Mouse (Mus musculus) right cerebral cortex, adult 18-20 months (tissue): Measurements from ENCODE around the gene Mapkapk5.

Source experiments
- DNase-seq: peaks from one replicate; pipeline ENCODE4 v3.0.0; 2022; ENCODE audit warnings: mixed read lengths

The Mapkapk5 gene

DNA sequence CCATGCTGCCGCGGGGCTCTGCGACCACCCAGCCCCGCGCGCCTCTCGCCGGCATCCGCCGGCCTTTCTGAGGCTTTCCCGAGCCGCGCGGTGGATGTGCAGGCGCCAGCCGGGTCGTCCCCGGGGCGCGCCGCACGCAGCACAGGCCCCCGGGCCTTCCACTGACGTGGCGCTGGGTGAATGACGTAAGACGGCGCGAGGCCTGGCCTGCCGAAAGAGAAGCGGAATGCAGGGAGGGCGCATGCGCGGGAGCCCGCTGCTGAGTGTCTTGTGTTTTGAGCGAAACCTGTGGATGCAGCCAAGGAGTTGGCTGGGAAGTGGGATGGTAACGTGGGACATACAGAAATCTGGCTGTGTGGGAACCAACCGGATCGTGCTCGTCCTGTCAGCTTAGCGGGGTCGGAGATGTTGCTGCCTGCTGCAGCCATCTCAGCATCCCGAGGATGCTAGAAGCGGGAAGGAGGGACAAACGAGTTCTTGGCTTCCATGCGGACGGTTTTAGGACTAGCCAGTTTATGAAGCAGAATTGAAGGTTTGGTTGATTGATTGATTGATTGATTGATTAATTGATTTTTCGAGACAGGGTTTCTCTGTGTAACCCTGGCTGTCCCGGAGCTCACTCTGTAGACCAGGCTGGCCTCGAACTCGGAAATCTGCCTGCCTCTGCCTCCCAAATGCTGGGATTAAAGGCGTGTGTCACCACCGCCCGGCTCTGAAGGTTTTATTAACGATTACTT, at the start of gene Mapkapk5:
Gene Mapkapk5 (minus strand): TSS at position 113 of the 737 bp plus-strand sequence.
- DNase-seq = peak; percentile 96

GRCm38 (mm10) chr5:121594714-121595313, 49.1 kb upstream of the Mapkapk5 start:
- DNase-seq = no peak

DNA sequence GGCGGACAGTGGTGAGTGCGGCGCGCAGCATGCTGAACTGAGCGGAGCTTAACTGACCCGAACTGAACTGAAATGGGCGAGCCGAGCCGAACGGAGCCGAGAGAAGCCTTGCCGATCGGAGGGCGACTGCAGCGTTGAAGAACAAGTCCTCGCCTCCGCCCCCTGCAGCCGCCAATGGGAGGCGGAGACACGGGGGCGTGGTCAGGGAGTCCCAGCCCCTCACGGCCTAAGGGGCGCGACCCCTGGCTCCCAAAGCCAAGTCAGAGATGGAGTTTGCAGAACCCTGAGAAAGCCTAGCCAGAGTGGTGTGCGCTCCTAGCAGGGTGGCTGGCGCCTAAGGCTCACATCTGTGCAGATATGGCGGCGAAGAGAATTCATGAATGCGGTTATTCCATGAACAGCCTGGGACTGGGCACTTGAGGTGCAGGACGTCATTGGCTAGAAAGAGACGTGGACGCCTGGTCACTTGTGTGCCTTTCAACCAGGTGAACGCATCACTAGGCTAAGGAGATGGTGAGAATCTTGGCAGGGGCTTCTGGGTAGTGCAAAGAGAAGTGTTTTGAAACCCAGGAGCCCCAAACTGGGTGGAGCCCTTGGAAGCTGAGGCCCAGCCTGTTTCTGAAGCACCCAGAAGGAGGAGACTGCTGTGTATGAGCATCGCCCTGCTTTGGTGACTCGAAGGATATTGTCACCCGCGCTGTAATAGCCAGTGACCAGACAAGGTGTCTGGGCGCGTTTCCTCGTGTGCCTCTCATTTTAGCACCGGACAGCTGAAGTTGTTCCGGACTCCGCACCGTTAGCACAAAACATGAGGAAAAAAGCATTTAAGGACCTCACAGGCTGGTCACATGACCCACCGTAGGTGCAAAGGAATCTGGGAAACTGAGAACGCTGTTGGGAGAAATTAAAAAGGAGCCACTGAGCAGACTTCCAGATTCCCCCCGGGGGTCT, 48.0 kb upstream of the Mapkapk5 start, which contains the start of gene Aldh2:
Gene Aldh2 (minus strand): TSS at position 374 of the 951 bp plus-strand sequence.
- peak; percentile 84 for DNase-seq

- no peak for DNase-seq
Observed at GRCm38 (mm10) chr5:121592816-121593407, 47.2 kb upstream of the Mapkapk5 start.

- no peak for DNase-seq
Observed at GRCm38 (mm10) chr5:121592064-121592815, 46.5 kb upstream of the Mapkapk5 start.

DNA sequence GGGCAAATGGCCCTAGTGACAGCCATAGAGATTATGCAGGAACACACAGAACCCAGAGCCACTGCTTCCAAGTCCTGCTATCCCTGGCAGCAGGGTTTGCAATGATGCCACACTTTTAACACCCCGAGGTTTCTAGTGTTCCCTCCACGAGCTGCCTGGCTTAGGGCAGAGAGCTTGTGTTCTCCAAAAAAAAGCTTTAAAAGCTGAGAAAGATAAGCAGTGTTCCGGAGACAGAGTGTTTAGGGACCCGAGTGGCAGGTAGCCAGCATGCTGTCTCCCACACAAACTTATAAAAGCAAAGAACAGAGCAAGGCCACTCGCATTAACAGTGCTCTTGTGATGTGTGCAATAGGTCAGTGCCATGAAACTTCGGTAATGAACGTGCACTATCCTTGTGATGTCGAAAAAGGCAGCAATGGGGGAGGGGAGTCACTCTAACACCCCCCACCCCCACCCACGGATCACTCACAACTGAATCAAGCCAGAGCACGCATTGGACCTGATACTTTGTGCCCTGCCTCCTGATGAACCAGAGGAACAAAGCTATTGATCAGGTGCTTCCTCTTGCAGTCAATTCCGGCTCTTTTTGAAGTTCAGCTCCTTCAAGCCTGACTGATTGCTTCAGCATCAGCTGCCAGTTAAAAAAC, 45.8 kb upstream of the Mapkapk5 start:
- DNase-seq = peak; percentile 19

DNA sequence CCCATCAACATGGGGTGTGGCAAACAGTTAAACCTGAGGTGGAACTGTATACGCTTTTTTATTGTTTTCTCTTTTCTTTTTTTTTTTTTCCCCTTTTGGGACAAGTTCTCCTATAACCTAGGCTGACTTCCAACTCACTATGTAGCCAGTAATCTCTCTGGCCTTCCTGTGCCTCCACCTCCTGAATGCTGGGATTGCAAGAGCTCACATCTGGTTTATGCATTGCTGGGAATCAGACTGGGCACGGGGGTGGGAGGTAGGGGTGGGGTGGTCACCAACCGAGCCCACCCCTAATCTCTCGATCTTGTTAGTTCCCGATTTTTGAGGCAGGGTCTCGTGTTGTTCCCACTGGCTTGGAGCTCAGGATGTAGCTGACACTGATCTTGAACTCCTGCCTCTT, 44.2 kb upstream of the Mapkapk5 start:
- DNase-seq = no peak

DNA sequence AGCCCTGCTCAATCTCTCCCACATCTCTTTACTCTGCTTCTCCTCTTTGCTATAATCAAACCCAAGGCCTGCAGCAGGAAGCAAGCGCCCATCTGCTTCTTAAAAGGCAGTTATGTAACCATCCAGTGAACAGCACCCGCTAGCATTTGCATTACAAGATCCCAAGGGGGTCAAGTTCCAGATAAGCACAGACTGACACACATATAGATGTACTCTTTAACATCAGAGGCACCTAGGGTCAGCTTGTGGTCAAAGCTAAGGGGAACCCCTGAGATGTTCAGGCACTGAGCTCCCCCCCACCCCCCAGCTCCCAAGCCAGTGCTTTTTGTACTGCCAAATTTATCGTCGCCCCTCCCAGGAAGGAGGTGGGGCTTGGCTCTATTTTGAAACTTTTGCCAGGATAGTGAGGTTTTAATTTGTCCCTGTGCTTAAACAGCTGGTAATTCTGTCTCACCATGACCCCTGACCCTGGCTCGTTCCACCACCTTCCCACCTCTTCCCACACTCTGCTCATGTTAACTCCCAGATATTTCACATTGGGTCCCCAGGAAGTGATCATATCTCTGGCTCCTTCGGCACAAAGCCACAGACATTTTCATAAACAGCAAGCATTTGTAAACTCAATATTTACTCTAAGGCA, 40.8 kb upstream of the Mapkapk5 start:
- DNase-seq = peak; percentile 80

GRCm38 (mm10) chr5:121585699-121586098, 40.0 kb upstream of the Mapkapk5 start:
- peak; percentile 8 for DNase-seq

DNA sequence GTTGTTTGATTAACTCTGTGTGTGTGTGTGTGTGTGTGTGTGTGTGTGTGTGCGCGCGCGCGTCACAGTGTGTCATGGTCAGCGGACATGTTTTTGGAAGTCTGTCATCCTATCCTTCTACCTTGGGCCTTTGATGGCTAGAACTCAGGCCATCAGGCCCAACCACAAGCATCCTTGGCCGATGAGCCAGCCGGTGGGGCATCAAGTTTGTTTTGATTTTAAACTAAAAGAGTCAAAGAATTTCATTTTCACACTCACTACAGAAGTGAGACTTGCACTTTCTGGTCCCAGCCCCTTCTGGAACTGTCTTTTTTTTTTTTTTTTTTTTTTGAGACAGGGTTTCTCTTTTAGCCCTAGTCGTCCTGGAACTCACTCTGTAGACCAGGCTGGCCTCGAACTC, 39.3 kb upstream of the Mapkapk5 start:
- DNase-seq = no peak

- peak; percentile 68 for DNase-seq
Observed at GRCm38 (mm10) chr5:121583765-121584501, 38.2 kb upstream of the Mapkapk5 start.

DNA sequence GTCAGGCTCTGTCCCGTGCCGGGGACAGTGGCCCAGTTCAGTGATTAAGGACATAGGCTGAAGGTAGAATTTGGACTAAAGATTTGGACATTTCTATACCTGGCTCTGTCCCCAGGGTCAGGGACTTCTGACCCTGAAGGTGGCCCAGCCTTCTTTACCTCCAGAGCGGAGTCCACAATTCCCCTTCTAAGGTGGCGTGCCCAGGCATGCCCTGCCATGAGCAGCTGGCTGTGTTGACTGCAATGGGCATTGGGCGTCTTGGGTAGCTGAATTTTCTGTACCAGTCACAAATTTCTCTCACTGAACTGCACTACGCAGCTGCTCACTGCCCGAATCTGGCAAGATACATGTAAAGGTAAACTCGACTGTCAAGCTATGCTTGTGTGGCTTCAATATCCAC, 36.2 kb upstream of the Mapkapk5 start:
- no peak for DNase-seq

GRCm38 (mm10) chr5:121576927-121577488, 31.3 kb upstream of the Mapkapk5 start:
- DNase-seq = no peak

DNA sequence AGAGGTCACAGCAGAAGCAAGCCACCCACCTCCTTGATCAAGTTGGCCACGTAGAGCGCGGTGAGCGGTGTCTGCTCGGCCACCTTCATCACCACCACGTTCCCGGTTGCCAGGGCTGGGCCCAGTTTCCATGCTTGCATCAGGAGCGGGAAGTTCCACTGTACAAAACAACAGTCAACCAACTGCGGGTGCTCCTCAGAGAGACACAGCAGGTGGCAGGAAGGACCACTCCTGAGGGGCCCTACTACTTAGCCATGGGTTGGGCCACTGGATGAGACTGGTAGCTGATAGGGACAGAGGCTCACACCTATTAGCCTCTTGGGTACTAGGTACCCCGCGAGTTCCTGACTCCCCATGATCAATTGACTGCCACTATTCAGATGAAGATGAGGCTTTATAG, 30.2 kb upstream of the Mapkapk5 start:
- no peak for DNase-seq

DNA sequence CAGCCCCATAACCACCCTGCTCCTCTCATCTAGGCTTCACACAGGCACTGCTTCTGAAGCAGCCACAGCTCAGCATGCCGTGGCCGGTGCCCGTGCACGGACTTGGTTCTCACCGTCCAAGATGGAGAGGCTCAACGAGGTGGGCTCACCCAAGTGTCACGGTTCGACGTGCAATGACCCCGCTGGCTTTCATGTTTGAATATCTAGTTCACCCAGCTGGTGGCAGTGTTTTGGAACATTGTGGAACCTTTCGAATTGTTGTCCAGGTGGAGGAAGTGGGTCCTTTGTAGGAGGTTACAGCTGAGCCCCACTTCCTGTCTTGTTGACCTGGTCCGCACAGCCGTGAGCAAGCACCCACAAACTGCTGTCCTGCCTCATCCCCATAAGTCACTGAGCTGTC, 28.4 kb upstream of the Mapkapk5 start:
- DNase-seq = no peak

- no peak for DNase-seq
Observed at GRCm38 (mm10) chr5:121570787-121571186, 25.1 kb upstream of the Mapkapk5 start.

DNA sequence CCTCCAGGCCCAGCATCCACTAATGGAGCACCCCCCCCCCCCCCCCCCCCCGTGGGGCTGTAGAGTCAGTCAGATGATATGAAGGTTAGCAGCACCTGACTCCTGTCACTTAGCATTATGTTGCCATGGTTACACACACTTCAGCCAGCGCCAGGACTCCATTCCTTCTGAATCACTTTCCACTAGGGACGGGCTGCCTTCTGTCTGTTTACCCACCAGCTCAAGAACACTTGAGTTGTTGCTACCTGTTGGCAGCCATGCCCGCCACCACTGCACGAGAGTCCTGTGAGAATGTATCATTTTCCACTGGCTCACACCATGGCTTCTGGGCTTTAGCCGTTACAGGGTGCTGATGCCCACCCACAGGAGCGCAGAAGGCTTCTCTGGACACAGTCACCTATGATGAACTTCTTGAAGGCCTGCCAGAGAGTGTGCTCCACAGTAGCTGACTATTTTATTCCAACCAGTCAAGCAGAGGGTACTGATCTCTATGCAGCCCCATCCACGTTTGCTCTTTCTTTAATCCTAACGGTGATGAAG, 24.2 kb upstream of the Mapkapk5 start:
- no peak for DNase-seq

- DNase-seq = no peak
Observed at GRCm38 (mm10) chr5:121566035-121566681, 20.5 kb upstream of the Mapkapk5 start.

- peak; percentile 79 for DNase-seq
Observed at GRCm38 (mm10) chr5:121564468-121564895, 18.8 kb upstream of the Mapkapk5 start.
